Mouse (Mus musculus) heart, postnatal 10 days (tissue): ENCODE data around the gene Rdh11. TPM values are rescaled to one million over a fixed set of nuclear protein-coding genes. Genes with fewer than 3 reads are reported as not detected.
A peak's percentile ranks its signal among the peaks of the same experiment; 100 is the strongest.

Source experiments
- DNase-seq, 2 experiments: peaks; one replicate each; pipeline ENCODE4 v3.0.0; 2021
- intact Hi-C: fragments of 180-260 bp; cut with DNase I; formaldehyde crosslinking; loops from one replicate; pipeline ENCODE4 v1.15.1; 2025
- total RNA-seq, 2 experiments: library from RNA; stranded (reverse); gene quantifications; 2 replicates each; pipeline ENCODE4 v1.2.3; 2021

The Rdh11 gene
- total RNA-seq, 2 experiments from 2014 or later: 7.2 to 8.5 TPM

DNA sequence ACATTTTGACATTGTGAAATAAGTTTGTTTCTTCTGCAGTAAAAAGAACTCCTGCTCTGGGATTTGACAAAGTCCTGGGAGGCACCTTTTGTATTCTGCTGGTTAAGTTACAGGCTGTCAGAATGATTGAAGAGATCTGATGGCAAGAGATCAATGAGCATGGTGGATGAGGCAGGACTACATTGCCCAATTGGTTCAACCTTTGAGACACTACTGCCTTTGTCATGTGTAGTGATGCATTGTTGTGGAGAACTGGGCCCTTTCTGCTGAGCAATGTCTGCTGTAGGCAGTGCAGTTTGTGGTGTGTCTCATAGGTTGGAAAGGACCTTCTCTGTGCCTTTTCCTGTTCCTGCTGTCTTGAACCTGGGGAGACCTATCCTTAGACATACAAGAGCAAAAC is 50.7 kb downstream of the Rdh11 start:
- intact Hi-C loops: no loop called here
- DNase-seq: no peak

DNA sequence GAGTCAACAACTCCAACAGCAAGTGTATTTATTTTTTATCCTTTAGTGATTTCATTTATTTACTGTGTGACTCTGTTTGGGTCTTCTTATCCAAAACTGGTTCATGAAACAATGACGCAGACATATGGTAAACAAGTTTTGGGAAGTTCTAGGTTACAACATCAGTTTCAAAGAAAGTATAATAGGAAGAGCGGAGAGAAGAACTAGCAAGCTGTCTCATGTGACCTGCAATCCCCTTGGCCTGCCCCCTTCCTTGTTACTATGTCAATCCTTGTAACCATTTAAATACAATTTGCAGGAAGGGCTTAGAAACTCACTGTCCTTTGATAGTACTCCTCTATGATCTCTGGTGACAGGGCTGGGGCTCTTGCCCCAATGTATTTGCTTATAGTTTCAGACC is 51.3 kb downstream of the Rdh11 start:
- intact Hi-C loops: no loop called here
- no peak for DNase-seq

DNA sequence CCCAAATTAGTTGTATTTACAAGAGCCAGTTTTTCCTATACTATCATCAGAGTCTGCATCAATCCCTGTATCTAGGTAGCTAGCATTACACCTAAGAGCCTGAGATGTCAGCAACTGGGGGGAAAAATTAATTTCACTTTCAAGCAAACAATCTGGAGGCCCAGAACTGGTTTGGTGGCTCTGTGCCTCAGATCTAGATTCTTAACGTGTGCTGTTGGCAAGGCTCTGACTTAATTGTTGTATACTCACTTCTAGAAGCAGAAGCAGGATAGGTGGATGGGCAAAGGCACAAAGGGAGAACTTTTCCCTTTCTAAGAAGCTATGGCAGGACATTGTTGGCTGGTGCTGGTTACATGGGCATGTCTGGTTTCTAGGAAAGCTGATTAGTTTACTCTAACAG is 52.7 kb downstream of the Rdh11 start:
- intact Hi-C loops: no loop called here

DNA sequence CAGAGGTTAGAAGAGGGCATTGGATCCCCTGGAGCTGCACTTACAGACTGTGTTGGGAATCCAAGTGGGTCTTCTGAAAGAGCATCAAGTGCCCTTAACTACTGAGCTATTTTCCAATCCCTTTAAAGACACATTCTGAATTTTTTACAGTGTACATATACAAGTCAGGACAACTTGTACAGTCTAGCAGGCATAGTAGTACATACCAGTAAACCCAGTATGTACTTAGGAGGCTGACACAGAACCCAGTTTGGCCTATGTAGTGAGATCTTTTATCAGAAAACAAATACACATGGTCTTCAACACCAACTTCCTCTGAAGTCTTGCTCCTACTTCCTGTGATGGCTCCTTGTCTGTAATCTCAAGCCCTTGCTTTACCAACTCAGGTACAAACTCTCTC is 53.1 kb downstream of the Rdh11 start:
- DNase-seq: no peak
- intact Hi-C loops: no loop called here

More for the DNA sequence above, 52.7 kb downstream of the Rdh11 start:
- DNase-seq: no peak

DNA sequence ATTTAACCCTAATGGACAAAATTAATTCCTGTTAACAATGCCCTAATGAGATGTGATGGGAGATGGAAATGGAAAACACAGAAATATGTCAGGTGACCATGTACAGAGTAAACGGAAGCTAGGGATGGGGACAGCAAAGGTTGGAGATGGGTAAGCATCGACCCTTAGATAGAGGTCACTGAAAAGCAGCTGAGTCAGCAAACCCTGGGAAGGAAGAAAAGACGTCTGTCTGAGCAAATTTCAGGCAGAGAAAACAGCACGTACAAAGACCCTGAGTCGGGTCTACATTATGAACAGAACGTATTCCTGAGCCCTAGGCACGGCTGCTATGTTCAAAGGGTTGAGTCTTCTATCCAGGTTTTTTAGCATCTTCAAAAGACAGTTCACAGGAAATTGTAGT is 55.1 kb downstream of the Rdh11 start:
- DNase-seq: no peak
- intact Hi-C loops: no loop called here

DNA sequence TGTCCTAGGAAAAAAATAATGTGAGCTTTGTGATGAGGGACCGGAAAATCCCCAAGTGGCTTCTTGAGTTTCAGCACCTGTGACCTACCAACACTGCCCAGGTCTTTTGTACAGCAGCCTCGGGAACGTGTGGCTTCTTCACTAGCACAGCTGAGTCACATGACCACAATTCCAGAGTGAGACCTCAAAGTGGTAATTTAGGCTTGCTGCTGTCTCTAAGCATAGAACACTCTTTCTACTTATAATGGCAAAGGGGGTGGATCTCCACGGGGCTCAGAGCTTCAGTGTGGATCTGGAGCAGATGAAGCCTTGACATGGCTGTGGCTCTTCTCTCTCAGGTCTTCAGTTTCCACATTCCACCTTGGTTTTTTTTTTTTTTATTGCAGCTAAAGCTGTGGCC is 57.0 kb downstream of the Rdh11 start:
- intact Hi-C loops: no loop called here

DNA sequence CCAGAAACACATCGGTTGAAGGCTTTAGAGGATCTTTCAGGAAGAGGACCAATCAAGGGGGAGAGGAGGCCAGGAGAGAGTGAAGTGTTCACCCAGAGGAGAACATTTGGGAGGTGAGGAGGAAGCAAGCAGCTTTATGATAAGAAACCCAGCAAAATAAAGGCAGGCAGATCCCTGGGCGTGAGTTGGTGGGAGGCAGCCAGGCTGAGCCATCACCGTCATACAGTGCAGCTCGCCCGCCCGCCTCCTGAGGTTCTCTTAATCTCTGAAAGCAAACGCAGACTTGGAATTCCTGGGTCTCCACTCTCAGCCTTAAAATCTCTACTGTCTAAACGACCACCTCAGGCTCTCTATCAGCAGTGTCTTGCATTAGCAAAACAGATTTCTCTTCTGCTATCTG is 57.4 kb downstream of the Rdh11 start:
- intact Hi-C loops: no loop called here
- DNase-seq: no peak

More for the DNA sequence above, 57.0 kb downstream of the Rdh11 start:
- DNase-seq: no peak

DNA sequence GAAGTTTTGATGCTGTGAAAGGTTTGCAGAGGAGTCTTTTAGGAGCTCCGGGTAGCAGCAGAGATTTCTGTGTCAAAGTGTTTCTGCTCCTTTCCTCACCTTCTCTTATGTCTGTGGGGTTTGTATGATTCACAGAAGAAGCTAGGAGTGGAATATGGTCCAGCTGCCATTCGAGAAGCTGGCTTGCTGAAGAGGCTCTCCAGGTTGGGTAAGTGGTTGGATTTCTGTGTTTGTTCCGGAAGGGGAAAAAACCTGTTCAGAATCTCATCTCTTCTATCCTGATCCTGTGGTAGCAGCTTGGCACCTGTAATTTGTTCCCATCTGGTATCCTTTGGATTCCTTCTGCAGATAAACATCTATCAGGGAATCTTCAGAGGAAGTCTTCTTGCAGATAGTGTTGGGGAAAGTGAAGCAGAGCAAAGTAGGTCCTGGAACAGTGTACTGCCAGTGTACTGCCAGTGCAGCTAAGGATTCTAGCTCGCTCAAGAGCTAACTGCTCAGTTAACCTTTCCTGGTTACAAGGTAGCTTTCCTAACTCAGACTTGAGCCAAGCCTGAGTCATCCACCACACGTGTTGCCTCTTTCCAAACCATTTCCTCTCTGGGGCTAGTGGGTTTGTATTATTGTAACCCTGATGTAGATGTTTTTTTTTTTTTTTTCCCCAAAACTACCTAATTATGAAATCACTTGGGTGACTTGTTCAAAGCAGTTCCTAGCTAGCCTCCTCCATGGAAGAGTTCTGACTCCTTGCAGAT is 60.2 kb downstream of the Rdh11 start:
- intact Hi-C loops: no loop called here
- no peak for DNase-seq

DNA sequence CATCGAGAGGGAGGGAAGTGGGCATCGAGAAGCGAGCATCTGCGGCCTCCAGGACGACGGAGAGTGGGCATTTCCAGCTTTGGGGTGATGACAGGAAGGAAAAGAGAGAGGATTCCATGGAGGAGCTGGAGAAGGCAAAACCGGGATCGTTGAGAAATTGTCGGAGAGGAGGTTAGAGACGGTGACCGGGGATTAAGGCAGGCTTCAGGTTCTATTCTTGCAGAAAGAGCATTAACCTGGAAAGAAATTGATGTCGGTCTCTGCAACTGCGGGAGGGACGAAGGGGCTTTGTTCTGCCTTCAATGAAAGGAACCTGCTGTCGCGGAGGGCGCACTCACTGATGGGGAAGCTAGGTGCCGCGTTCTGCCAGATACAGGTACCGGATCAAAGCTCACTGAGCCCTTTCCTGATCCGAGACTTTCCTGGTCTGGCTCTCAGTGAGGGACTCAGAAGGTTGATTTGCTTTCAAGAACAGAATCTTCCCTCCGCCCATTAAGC is 60.9 kb downstream of the Rdh11 start:
- intact Hi-C loops: no loop called here
- DNase-seq: no peak

DNA sequence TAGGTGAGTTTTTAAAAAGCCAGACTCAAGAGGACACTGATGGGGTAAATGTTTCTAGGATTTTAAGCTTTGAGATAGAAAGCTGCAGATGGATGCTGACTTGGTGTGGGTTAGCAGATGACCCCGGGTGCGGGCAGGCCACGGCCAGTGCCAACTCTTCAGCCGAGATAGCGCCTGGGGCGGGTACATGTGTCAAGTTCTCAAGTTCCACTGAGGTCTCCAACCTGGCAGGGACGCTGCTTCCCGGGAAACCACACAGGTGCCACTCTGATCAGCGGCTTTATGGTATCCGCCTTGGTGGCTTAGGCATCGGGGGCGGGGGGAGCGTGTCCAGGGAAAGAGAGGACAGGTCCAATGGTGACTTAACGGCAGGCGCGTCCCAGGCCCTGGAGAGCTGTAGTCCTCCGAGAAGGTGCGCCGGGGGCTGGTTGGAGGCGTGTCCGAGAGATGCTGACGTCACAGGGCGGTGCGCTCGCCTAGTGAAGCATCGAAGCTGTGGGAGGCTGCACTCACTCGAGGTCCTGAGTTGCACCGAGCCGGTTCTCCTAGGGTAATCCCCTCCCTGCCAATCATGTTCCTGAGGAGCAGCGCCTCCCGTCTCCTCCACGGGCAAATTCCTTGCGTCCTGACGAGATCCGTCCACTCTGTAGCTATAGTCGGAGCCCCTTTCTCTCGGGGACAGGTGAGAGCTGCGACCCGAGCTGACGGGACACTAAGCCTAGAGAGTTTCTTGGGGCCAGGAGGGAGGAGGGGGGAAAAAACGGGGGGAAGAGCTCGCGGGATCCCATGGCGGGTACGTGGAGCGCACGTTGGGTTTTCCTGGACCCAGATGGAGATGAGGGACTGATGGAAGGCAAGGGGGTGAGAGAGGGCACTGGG is 61.6 kb downstream of the Rdh11 start, which contains the start of gene Arg2:
TSS of gene Arg2 (plus strand) at position 479 of the 879 bp plus-strand sequence.
- intact Hi-C loops: no loop called here
- DNase-seq: peak; percentile 36 to 51

Other genes with a start within 250 kb of the Rdh11 start
- 1 to 10 TPM; 3.4 to 6.7 TPM for gene Tmem229b, start 184.7 kb downstream of the Rdh11 start, total RNA-seq
- 10 to 100 TPM in 1 of 2 experiments, 1 to 10 TPM in 1; 6.7 to 19.2 TPM for gene Plekhh1, start 163.1 kb downstream of the Rdh11 start, total RNA-seq
- gene Pigh, start 102.6 kb downstream of the Rdh11 start, total RNA-seq: 1 to 10 TPM; 3.3 to 5.4 TPM
- gene Arg2, start 61.5 kb downstream of the Rdh11 start, total RNA-seq: not detected
- 10 to 100 TPM; 62.1 to 69.2 TPM for gene Vti1b, start 19.6 kb downstream of the Rdh11 start, total RNA-seq
- under 1 TPM; 0.31 to 0.32 TPM for gene Rdh12, start 16.6 kb upstream of the Rdh11 start, total RNA-seq
- 10 to 100 TPM; 14.9 to 15.8 TPM for gene Zfyve26, start 104.0 kb upstream of the Rdh11 start, total RNA-seq
- 1 to 10 TPM; 2.0 TPM for gene Rad51b, start 105.0 kb upstream of the Rdh11 start, total RNA-seq